Mouse (Mus musculus) G1E (cell line): ENCODE results near the gene Olfr414.

Experiments
- CTCF ChIP-seq: IDR thresholded peaks from 2 replicates; pipeline ENCODE4 v1.5.1; 2012; ENCODE audit warnings: low read depth, low read length, inconsistent platforms, mixed read lengths
- GATA1 ChIP-seq: IDR thresholded peaks from 2 replicates; pipeline ENCODE4 v1.6.1; 2012; ENCODE audit warnings: borderline replicate concordance, low read length, inconsistent platforms, mixed read lengths
- POLR2AphosphoS5 ChIP-seq: IDR thresholded peaks from 2 replicates; pipeline ENCODE4 v1.6.1; 2012; ENCODE audit warnings: low read depth, low read length, inconsistent platforms; ENCODE audit not compliant: insufficient replicate concordance
- TAL1 ChIP-seq: conservative IDR thresholded peaks from 2 replicates; pipeline ENCODE4 v1.6.1; 2012; ENCODE audit warnings: low read depth, low read length, inconsistent platforms, mixed read lengths

DNA sequence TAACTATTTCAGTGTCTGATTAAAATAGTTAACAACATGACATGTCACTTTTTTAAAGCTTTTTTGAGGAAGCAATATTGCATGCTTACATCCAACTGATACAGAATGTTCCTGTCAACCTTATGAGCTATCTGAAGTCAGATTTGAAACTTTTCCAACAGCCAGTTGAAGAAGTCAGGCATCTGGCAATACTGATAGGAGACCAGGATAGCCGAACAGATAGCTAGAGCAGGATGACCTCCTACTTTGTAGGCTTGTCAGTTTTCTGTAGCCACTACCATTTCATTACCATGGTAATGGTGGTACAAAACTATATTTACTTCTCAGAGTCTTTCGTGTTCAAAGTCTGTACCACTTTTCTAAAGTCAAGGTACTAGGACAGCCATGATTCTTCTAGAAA lies 4.5 kb downstream of the Olfr414 start:
- TF ChIP-seq CTCF: no peak
- TF ChIP-seq POLR2AphosphoS5: no peak
- TF ChIP-seq GATA1: no peak
- no peak for TF ChIP-seq TAL1
